Mouse (Mus musculus) layer of hippocampus, adult 2 months (tissue): Measurements from ENCODE around the gene Spats2l. TPM values are rescaled to one million over a fixed set of nuclear protein-coding genes. Genes with fewer than 3 reads are reported as not detected.

ENCODE experiments used
- DNase-seq, 2 experiments: peaks; one replicate each; pipeline ENCODE4 v3.0.0; 2022; ENCODE audit warnings: low spot score in 2 of 2
- H3K27ac ChIP-seq: fragments of 200-600 bp; 2 replicates; pipeline ENCODE4 v1.8.1; 2022
- H3K4me3 ChIP-seq: fragments of 200-600 bp; 2 replicates; pipeline ENCODE4 v1.8.1; 2022; ENCODE audit warnings: mild to moderate bottlenecking
- CTCF ChIP-seq: fragments of 200-600 bp; conservative IDR thresholded peaks from 2 replicates; pipeline ENCODE4 v1.8.1; 2022; ENCODE audit warnings: antibody characterized with exemption, mild to moderate bottlenecking, moderate library complexity
- total RNA-seq, 2 experiments: library from RNA; stranded (reverse); gene quantifications; 2 replicates each; pipeline ENCODE4 v1.2.3; 2021

Spats2l gene
- total RNA-seq, 2 experiments from 2014 or later = 19.6 to 21.6 TPM

DNA sequence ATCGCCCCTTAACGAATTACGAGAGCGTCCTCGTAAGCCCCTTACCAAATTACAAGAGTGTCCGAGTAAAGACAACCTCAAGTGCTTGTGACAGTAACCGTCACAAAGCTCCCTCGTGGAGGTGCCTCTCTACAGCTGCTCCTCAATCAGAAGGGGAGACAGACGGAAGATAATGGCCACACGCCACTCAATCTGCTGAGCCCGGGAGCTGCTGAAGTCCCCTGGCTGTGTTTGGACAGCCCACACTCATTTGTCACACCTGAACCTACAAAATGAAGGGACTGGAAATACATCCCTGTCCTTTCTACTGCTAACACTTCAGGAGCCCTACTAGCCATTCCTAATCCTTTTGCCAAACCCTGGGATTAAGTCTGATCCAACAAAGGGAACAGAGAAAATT lies 167.8 kb downstream of the Spats2l start:
- H3K27ac ChIP-seq = no peak overlapping the region
- H3K4me3 ChIP-seq = no peak overlapping the region
- DNase-seq = no peak
- TF ChIP-seq CTCF = no peak

GRCm38 (mm10) chr1:57942215-57942614 lies 168.3 kb downstream of the Spats2l start:
- no peak for DNase-seq
- Histone ChIP-seq H3K27ac (no peak overlapping the region), H3K4me3 (no peak overlapping the region)
- no peak for TF ChIP-seq CTCF

DNA sequence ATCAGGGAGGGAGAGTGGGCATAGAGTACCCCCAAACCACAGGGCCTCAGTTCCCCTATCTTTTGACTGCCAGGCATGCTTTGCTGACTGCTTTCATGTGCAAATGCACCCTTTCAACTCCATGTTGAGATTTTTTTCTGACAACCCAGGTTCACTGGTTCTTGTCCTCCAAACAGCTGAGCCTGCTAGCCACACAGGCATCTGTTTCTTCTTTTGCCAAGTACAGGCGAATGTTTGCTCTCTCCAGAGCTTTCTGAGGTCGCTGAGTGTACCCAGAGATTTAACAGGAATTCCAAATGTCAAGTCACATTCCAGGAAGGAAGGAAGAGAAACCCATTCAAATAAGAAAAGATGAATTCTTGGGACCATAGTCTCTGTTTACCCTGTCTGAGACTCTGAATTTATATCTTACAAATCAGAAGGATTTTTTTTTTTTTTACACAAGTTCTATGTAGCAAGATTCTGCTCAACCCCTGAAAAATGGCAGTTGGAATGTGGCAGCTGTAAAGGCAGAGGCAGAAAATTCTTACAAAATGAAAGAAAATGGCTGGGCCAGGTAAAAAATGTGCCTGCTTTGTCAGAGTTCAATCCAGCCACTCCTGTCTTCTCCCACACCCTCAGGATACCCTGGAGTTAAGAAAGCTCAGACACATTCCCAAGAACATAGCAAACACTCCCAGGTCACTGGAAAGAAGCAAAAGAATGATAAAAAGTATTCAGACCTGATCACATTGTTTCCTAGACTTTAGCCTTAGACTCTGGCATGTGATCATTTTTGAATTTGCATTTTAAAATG lies 173.8 kb downstream of the Spats2l start:
- no peak overlapping the region for H3K27ac ChIP-seq
- TF ChIP-seq CTCF = no peak
- no peak for DNase-seq
- no peak overlapping the region for H3K4me3 ChIP-seq

- no peak overlapping the region for H3K27ac ChIP-seq
- TF ChIP-seq CTCF = peak; percentile 83
- no peak overlapping the region for H3K4me3 ChIP-seq
- peak; percentile 5 to 27 for DNase-seq
Measured at GRCm38 (mm10) chr1:57949195-57949594, 175.2 kb downstream of the Spats2l start.

DNA sequence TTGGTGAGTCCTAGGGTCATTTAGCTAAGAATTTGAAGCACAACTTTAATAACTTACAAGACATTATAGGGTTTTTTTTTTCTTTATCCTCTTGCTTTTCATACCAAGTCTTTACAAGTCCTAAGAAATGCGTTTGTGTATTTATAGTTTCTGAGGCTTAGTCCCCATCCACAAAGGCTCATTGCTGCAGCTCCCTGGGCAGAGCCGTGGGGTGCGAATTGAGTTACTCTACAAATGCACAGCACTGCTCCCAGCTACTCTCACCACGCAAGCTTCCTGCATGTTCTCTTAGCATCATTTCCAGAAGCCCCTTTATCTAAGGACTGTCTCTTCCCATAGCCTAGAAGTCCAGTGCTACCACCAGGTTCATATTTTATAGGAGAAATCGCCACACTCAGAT lies 175.8 kb downstream of the Spats2l start:
- Histone ChIP-seq H3K27ac (no peak overlapping the region), H3K4me3 (no peak overlapping the region)
- DNase-seq = no peak
- TF ChIP-seq CTCF = no peak

GRCm38 (mm10) chr1:57952509-57952908 lies 178.5 kb downstream of the Spats2l start:
- no peak for TF ChIP-seq CTCF
- DNase-seq = no peak
- Histone ChIP-seq H3K27ac (no peak overlapping the region), H3K4me3 (no peak overlapping the region)

DNA sequence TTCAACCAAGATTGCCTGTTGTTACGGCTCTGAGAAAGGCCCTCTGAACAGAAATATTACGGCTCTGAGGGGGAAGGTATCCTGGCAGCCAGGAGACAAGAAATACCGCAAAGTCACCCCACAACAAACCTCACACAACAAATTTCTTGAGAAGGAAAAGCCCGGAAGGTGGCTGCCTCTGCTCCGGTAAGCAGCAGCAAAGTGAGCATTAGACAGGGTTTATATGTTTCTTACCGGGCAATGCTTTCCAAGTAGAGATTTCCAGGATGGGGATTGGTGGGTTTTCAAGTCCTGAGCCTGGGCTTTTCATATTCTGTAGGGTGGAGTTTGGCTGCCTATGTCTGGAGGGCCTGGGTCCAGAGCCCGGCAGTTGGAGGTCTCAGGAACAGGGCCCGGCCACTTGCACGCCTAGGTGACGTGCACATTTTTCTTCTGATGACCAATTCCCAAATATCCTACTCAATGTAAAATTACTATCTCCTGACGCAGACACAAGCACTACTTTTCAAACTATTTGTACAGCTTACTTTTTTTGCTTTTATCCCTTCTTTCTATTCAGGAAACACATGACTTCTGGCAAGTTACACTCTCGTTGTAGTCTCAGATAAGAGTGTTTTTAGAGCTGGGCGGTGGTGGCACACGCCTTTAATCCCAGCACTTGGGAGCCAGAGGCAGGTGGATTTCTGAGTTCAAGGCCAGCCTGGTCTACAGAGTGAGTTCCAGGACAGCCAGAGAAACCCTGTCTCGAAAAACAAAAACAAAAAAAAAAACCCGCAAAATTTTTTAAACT lies 179.8 kb downstream of the Spats2l start:
- TF ChIP-seq CTCF = no peak

DNA sequence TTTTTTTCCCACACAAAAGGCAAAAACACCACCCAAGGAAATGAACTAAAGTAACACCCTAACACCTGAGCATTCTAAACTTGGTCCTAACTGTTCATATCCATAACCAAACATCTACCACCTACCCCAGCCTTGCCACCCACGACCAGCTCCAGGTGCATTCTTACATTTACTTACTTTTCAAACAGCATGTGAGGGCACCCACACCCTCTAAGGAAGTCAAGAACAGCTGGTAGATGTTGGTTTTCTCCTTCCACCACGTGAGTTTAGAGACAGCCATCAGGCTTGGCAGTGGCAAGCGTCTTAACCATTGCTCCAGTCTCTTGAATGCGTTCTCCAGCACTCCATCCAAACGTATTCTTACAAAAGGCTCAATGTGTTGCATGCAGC lies 180.4 kb downstream of the Spats2l start:
- no peak for TF ChIP-seq CTCF
- no peak overlapping the region for H3K4me3 ChIP-seq
- no peak for DNase-seq

More for the DNA sequence above, 179.8 kb downstream of the Spats2l start:
- DNase-seq = no peak
- Histone ChIP-seq H3K27ac (no peak overlapping the region), H3K4me3 (no peak overlapping the region)

DNA sequence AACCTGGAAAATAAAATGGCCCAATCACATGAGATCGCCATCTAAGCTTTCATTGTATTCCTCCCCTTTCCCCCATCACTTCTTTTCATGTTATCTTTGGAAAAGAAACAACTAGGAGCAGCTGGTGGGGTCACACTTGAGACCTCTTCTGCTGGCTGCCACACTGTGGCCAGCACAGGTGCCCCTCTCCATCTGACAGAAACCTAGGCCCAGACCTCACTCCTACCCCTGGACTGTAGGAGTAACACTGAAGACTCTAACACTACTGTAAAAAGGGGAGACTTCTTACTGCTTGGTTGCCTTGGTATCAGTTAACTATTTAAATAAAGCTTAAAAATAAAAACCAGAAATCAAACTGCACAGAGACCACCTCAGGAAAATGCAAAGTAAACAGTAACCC lies 181.8 kb downstream of the Spats2l start:
- no peak overlapping the region for H3K4me3 ChIP-seq
- no peak for TF ChIP-seq CTCF
- H3K27ac ChIP-seq = no peak overlapping the region
- DNase-seq = no peak

More for the DNA sequence above, 180.4 kb downstream of the Spats2l start:
- no peak overlapping the region for H3K27ac ChIP-seq

GRCm38 (mm10) chr1:57969327-57970271 lies 195.6 kb downstream of the Spats2l start:
- H3K4me3 ChIP-seq = peak overlapping the region; percentile 92
- peak; percentile 93 to 99 for DNase-seq
- peak; percentile 91 for TF ChIP-seq CTCF
- peak overlapping the region; percentile 90 for H3K27ac ChIP-seq

GRCm38 (mm10) chr1:57971588-57971987 lies 197.6 kb downstream of the Spats2l start:
- Histone ChIP-seq H3K27ac (no peak overlapping the region), H3K4me3 (no peak overlapping the region)

DNA sequence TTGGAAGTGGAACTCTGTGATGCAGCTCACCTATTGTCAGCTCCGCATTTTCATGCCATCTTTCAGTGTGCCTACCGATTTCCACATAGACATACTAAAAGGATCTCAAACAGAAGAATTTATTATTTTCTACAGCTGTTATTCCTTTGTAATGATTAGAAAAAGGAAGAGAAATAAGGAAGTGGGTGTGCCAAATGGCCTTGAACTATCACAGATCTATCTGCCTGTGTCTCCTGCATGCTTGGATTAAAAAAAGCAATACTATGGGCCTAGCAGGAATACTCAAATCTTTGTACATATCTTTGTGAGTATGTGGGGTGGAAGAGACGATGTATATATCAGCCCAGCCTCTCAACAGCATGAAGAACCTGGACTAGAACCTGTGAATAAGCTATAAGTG lies 202.9 kb downstream of the Spats2l start:
- no peak for TF ChIP-seq CTCF
- DNase-seq = no peak
- Histone ChIP-seq H3K4me3 (no peak overlapping the region), H3K27ac (no peak overlapping the region)

More at GRCm38 (mm10) chr1:57971588-57971987, 197.6 kb downstream of the Spats2l start:
- no peak for DNase-seq
- TF ChIP-seq CTCF = no peak
